Mouse (Mus musculus) heart, postnatal 14 days (tissue): Measurements from ENCODE around the gene Pnpla1. TPM values are rescaled to one million over a fixed set of nuclear protein-coding genes. Genes with fewer than 3 reads are reported as not detected.
"Not testable (repeated sequence)": the region's sequence is repeated elsewhere in the genome, so short reads cannot be mapped to it uniquely, and the experiment has no call there.

Experiments
- DNase-seq, 2 experiments: peaks; one replicate each; pipeline ENCODE4 v3.0.0; 2021 to 2022
- intact Hi-C: fragments of 180-260 bp; cut with DNase I; formaldehyde crosslinking; loops from one replicate; pipeline ENCODE4 v1.15.1; 2025
- long read RNA-seq, 2 experiments: library from polyadenylated mRNA; stranded (forward); transcript quantifications; one replicate each; pipeline ENCODE4 v2.0.0; 2021
- total RNA-seq, 2 experiments: library from RNA; stranded (reverse); gene quantifications; 2 replicates each; pipeline ENCODE4 v1.2.3; 2021

Pnpla1 gene
- total RNA-seq = not detected
- long read RNA-seq, experiment 1 = 0 reads
- long read RNA-seq, experiment 2 = 0 reads

DNA sequence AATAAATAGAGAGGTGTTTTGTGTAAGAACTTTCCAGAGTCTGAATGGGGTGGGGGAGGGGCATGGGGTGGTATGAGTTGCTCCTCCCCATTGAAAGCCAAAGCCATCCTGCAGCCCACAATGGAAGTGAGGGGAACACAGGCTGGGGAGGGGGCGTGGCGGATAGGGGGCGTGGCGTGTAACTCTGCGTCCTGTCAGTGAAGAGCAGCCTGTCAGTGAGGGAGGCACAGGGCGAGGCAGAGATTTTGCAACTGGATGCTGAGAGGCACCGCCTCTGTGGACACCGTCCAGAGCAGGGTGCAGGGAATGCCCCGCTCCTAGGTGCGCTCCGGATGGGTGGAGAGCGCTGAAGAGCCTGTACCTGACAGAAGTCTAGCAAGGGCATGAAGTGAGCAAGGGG, at the start of gene Pnpla1:
Pnpla1 (plus strand) TSS at position 207 of the 400 bp plus-strand sequence.
- intact Hi-C loops = no loop called here
- DNase-seq = peak in 1 of 2 experiments; percentile 9

DNA sequence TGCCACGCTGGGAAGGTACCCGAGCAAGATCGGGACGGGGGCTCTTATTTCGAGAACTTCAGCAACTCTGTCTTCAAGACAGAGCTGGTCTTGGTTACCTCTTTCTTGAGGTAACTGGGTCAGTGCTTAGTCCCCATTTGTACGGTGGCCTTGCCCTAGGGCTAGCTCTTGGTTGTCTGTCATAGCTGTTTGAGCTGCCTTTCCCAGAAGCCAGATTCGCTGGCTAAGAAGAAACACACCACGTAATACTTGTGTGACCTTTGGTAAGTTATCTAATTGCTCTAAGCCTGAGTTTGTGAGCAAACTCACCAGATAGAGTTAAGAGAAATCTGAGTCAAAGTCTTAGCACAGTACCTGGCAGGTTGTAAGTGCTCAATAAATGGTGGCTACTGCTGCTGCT, 49.5 kb upstream of the Pnpla1 start:
- intact Hi-C loops = no loop called here
- DNase-seq = no peak

- intact Hi-C loops = no loop called here
These were observed 48.9 kb upstream of the Pnpla1 start for GRCm38 (mm10) chr17:28809175-28809831.

GRCm38 (mm10) chr17:28812345-28812744, 45.9 kb upstream of the Pnpla1 start:
- DNase-seq = no peak
- intact Hi-C loops = no loop called here

More at GRCm38 (mm10) chr17:28809175-28809831, 48.9 kb upstream of the Pnpla1 start:
- no peak for DNase-seq

DNA sequence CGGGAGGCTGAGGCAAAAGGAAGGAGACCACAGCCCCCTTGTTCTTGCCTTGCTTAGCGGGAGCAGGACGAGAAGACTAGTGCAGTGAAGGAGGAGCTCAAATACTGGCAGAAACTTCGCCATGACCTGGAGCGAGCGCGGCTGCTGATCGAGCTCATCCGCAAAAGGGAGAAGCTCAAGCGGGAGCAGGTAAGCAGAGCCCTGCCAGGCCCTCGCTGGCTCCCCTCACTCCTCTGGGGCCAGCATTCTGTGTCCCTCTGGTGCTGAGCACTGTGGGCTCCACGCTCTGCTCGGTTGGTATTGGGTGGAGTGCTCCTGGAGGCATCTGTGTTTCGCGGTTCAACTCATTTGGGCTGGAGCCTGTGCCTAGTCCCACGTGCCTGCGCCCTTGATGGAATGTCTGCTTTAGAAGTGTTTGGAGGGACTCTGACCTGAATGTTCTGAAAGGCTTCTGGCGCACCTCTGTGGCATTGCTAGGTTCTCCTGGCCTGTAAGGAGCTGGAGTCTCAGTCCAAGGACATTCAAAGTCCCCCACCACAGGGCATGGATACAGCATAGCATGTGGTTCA, 43.6 kb upstream of the Pnpla1 start:
- intact Hi-C loops = no loop called here
- no peak for DNase-seq

GRCm38 (mm10) chr17:28815384-28816004, 42.7 kb upstream of the Pnpla1 start:
- no peak for DNase-seq
- intact Hi-C loops = no loop called here

DNA sequence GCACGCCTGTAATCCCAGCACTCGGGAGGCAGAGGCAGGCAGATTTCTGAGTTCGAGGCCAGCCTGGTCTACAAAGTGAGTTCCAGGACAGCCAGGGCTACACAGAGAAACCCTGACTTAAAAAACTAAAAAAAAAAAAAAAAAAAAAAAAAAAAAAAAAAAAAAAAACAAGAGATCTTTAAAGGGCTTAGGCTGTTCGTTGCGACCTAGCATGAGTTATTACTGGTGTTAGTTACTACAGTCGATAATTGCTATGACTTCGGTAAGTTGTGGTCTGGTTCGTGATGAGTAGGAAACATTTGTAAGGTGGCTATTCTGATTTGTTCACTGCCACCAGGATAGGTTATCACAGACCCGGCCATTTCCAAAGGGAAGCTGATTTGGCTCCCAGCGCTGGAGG, 41.9 kb upstream of the Pnpla1 start:
- DNase-seq, intact Hi-C loops: not testable (repeated sequence)

GRCm38 (mm10) chr17:28816875-28817811, 41.1 kb upstream of the Pnpla1 start:
- intact Hi-C loops = no loop called here

DNA sequence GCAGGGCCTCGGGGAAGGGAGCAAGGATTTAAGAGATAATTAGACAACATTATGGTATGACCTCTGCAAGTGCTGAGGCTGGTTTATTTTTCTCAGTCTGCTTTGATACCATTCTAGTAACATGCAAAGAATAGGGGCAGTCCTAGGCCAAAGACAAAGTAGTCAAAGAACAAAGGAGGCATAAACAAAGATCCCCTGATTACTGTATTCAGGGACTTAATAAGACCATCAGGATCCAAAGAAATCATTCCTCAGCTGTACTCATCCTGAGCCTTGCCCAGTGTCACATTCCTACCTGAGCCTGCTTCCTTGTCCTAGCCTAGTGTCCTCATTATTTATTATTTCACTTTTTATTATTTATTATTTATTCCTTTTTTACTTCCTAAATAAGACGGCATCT, 38.0 kb upstream of the Pnpla1 start:
- DNase-seq = no peak
- intact Hi-C loops = no loop called here

More at GRCm38 (mm10) chr17:28816875-28817811, 41.1 kb upstream of the Pnpla1 start:
- DNase-seq = no peak

DNA sequence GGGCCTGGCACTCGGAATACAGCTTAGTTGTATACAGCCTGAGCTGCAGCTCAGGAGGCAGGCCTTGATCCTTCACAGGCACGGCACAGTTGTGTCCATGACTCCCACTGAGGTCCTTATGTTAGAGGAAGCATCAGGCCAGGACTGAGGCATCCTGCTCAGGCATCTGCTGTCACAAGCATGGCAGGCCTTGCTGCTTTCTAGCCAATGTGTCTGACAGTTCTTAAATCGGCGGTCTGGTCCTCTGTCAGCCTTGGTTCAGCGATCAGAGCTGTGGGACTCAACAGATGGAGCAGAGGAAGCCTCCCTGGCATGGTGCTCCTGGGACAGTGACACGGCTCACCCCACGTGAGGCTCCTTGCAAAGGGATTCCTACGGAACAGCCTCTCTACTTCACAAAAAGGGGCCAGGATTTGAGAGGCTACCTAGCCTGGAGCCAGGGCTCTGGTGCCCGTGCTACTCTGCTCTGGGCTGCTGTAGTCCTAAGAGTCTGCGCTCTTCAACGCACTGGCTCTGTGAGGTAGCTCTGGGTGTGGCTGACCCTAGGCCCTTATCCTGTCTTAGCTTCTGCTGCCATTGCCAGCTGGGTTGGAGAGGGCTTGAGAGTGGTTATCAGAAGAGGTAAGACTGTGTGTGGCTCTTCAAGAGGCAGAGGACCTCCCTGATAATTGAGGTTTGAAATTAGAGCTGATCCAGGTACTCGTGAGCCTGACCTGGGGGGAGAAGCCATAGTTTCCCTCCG, 35.0 kb upstream of the Pnpla1 start:
- DNase-seq = no peak
- intact Hi-C loops = no loop called here

DNA sequence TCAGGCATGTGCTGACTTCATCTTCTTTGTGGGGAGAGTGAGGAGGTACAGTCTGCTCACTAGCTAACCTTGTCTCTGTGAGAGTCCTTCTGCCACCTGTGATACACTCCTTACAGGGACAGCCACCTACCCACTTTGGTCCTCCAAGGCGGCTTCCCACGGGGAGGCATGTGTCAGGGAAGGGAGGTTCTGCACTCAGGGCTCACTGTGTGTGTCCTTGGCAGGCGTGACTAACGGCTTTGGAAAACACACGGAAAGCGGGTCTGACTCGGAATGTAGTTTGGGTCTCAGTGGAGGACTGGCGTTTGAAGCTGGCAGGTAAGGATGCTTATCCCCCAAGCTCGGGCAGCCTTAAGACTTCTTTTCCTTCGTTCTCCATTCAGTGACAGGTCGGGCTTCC, 34.5 kb upstream of the Pnpla1 start:
- intact Hi-C loops = no loop called here
- DNase-seq = no peak

- no peak for DNase-seq
- intact Hi-C loops = no loop called here
These were observed 33.3 kb upstream of the Pnpla1 start for GRCm38 (mm10) chr17:28824896-28825295.

GRCm38 (mm10) chr17:28825359-28826041, 32.7 kb upstream of the Pnpla1 start:
- no peak for DNase-seq
- intact Hi-C loops = no loop called here

DNA sequence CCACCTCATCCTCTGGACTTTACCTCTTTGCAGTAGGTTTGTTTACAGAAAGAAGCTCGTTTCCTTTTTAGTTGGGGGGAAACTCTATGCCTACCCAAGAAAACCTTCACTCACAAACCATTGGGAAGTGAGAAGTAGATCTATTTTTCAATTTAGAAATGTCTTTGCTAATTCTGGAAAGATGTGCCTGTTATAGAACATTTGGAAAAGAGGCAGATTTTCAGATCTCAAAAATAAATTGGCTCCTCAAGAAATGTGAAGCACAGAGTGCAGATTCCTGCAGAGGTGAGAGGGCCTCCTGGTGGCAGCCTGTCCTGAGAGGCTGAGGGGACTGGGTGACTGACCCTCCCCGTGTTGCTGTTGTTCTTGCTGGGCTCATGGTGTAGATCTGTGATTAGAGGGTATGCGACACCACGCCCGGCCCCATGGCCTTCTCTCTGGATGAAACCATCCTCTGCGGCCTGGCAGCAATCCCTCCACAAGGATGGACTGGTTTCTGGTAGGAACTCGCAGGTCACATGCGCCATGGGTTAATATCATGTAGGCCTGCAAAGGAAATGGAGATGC, 30.5 kb upstream of the Pnpla1 start:
- no peak for DNase-seq
- intact Hi-C loops = no loop called here

DNA sequence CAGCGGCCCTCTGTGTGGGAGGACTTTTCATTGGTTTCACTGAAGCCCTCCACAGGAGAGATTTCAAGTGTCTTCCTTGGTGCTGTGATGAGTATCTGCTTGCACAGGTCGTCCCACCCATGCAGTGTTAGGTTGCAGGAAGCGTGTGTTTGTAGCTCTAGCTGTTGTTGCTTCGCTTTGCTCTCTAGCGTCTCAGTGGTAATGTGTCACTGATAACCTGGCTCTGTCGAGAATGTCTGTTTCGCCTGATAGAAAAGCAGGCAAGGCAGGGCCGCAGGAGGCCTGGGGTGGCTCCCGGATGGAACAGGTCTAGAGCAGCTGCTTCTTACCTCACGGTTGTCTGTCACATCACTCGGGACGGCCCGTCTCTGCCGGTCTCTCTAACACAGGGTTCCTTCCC, 29.1 kb upstream of the Pnpla1 start:
- DNase-seq = no peak
- intact Hi-C loops = no loop called here

DNA sequence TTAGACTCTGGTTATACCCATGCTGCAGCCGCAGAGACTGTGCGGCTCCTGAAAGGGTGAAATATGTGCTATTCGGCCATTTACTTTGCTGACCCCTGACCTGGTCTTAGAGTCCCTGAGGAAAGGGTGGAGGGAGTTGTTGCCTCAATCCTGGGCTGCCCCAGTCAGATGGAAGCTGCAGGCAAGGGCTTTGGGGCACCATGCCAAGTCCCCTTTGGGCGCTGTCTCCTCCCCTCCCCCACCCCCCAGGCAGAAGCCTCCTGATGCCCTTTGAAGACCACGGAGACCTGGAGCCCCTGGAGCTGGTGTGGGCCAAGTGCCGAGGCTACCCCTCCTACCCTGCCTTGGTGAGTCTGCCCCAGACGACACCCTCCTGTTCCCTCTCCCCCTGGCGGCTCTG, 27.1 kb upstream of the Pnpla1 start:
- intact Hi-C loops = no loop called here
- peak in 1 of 2 experiments; percentile 14 for DNase-seq

DNA sequence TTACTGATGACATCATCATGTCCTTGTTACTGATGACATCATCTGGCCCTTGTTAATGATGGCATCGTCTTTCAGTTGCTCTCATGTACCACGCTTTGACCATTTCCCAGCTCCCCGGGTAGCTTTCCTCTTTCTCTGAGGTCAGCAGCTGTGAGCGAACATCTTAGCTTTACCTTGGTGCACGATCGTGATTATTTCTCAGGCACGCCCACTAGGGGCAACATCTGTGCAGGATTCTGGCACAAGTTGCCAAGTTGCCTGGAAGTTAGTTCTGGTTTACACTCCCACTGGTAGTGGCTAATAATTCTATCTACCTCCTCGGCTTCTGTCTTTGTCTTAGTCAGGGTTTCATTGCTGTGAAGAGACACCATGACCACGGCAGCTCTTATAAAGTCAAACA, 26.2 kb upstream of the Pnpla1 start:
- DNase-seq = no peak
- intact Hi-C loops = no loop called here

DNA sequence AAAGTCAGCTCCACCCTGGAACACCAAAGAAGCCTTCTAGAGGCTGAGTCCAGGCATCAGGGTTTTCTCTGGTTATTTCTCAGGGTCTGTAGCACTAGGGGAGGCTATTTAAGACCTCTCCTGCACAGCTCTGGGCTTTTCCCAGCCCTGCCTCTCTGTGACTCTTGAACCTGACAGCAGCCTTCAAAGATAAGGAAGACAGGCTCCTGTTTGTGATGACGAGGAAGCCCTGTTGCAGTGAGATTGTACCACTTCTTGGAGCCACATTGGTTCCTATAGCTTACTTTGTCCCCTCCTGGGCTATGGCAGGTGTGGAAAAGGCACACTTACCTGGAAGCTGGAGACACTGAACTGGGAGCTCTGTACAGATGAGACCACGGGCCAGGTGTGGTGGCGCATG, 25.3 kb upstream of the Pnpla1 start:
- intact Hi-C loops = no loop called here
- DNase-seq = no peak

DNA sequence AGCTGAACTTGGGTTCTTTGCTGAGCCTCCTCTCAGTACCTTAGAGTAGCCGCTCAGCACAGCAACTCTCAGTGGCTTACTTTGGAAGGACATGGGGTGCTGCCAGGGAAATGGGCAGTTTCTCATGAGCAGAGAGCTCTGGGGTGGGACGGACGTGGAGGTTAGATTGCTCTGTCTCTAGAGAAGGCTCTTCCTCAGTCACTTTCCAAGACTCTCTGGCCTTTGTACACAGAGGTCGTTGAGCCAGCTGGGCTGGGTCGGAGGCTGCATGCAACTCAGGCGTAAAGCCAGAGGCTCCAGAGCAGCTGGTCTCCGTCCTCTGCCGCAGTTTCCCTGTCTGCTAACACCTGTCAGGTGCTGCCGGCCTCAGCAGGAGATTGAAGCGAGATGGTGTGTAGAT, 23.5 kb upstream of the Pnpla1 start:
- DNase-seq = peak; percentile 19 to 34
- intact Hi-C loops = no loop called here
